Mouse (Mus musculus): ENCODE measurements around the gene Ddias. TPM values are rescaled to one million over a fixed set of nuclear protein-coding genes. Genes with fewer than 3 reads are reported as not detected.

The Ddias gene
- total and polyA plus RNA-seq, 2 experiments from 2014 or later = 3.2 to 4.2 TPM

DNA sequence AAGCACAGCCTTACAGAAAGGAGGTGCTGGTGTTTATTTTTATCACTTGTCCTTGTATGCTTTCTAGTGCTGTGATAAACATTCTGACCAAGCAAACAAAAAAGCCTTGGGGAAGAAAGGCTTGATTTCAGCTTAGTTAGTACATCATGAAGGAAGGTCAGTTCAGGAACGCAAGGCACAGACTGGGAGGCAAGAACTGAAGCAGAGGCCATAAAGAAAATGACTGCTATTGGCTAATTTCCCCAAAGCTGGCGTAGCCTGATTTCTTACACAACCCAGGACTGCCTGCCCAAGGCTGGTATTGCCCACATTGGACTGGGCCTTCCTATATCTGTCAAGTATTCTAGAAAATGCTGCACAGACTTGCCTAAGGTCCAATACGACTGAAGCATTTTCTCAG, 25.8 kb downstream of the Ddias start:
- no peak for ATAC-seq

DNA sequence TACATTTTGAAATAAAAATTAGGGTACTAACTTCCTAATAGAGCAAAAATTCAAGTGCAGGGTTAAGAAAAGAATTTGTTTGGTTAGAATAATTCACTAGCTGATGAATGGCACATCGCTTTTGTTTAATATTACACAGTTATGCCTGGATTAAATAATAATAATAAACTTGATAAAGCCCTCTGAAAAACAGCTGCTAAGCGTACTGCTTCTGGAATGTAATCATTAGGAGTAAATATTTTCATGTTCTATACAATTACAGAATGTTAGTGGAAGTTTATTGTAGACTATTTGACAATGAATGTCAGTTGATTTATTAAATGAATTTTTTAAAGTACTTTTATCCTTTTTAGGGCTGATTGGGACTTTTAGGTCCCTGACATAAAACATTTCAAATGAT, 31.8 kb downstream of the Ddias start:
- 82% methylated on average over 2 of the region's 2 CpGs for WGBS
- Histone ChIP-seq H3K36me3 (ENCODE audit: insufficient read depth) (peaks cover under 1% of the 10 kb centered on the region; the same call in 1 of the 2 replicates), H3K4me3 (ENCODE audit: low read depth, low read length) (no peak overlapping the region), H3K4me1 (ENCODE audit: insufficient read depth) (no peaks in the 10 kb centered on the region), H3K9ac (no peak overlapping the region), H3K9me3 (ENCODE audit: low read length) (no peaks in the 10 kb centered on the region), H3K27me3 (ENCODE audit: insufficient read depth, low read length) (no peaks in the 10 kb centered on the region), H3K4me2 (ENCODE audit: low read depth) (no peak overlapping the region), H3K27ac (ENCODE audit: low read depth, low read length) (no peak overlapping the region)
- ATAC-seq = no peak
- no peak for TF ChIP-seq CTCF (IDR thresholded peaks at IDR 0.05; ENCODE audit: low read depth)
- no peak for DNase-seq

More for the DNA sequence above, 25.8 kb downstream of the Ddias start:
- TF ChIP-seq CTCF (IDR thresholded peaks at IDR 0.05; ENCODE audit: low read depth) = no peak
- Histone ChIP-seq H3K27me3 (ENCODE audit: insufficient read depth, low read length) (no peaks in the 10 kb centered on the region), H3K4me2 (ENCODE audit: low read depth) (no peak overlapping the region), H3K9me3 (ENCODE audit: low read length) (no peaks in the 10 kb centered on the region), H3K4me1 (ENCODE audit: insufficient read depth) (no peaks in the 10 kb centered on the region), H3K9ac (no peak overlapping the region), H3K27ac (ENCODE audit: low read depth, low read length) (no peak overlapping the region), H3K4me3 (ENCODE audit: low read depth, low read length) (no peak overlapping the region), H3K36me3 (ENCODE audit: insufficient read depth) (no peaks in the 10 kb centered on the region)
- no peak for DNase-seq
- 88% methylated on average over 3 of the region's 3 CpGs for WGBS

DNA sequence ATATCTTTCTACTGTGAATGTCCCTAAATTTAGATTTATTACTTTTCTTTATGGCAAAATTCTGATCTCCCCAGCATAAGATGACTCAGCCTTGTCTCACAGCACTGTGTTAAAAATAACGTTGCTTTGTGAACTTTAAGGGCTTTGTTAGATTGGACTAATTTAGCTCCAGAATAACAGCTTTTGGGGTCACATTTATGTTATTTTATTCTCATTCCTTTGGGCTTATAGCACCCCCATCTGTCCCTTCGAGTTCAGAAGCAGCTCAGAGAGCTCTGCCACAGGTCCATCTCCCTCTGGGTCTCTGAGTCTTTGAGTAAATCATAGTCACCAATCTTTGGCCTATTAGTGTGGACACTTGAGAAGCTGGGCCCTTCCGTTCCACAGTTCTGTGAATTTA, 36.1 kb downstream of the Ddias start:
- WGBS = 65% methylated on average over 3 of the region's 3 CpGs
- no peaks in the 10 kb centered on the region for H3K27me3 ChIP-seq (ENCODE audit: insufficient read depth, low read length)

DNA sequence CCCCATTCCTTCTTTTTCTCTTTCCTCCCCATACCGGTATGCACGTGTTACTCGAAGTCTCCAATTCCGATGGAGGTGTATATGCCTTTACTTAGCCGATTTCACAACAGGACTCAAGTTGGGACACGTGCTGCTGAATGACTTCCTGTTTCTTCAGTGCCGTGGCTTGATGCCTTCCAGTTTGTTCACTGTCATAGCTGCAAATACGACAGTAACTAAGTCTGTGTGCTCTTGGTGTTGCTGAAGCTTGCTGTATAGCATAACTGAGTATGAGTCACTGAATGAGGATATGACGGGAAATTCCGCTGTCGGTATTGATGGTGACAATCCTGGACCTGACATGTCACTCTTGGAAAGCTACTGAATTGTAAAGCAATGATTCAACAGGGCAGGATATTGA, 36.8 kb downstream of the Ddias start:
- H3K36me3 ChIP-seq (ENCODE audit: insufficient read depth) = peaks cover 13% of the 10 kb centered on the region
- TF ChIP-seq CTCF (IDR thresholded peaks at IDR 0.05; ENCODE audit: low read depth) = no peak
- no peak overlapping the region for H3K4me3 ChIP-seq (ENCODE audit: low read depth, low read length)
- ATAC-seq (no peak), DNase-seq (no peak)
- H3K4me2 ChIP-seq (ENCODE audit: low read depth) = no peak overlapping the region
- no peaks in the 10 kb centered on the region for H3K27me3 ChIP-seq (ENCODE audit: insufficient read depth, low read length)
- whole genome bisulfite sequencing = 89% methylated on average over 11 of the region's 11 CpGs
- H3K27ac ChIP-seq (ENCODE audit: low read depth, low read length) = no peak overlapping the region
- H3K9me3 ChIP-seq (ENCODE audit: low read length) = no peaks in the 10 kb centered on the region
- H3K9ac ChIP-seq = no peak overlapping the region
- no peaks in the 10 kb centered on the region for H3K4me1 ChIP-seq (ENCODE audit: insufficient read depth)

More for the DNA sequence above, 36.1 kb downstream of the Ddias start:
- TF ChIP-seq CTCF (IDR thresholded peaks at IDR 0.05; ENCODE audit: low read depth) = 0 out of 2 replicates have a peak, but pooled peaks have one; percentile 4
- H3K36me3 ChIP-seq (ENCODE audit: insufficient read depth) = peaks cover 9% of the 10 kb centered on the region
- no peak overlapping the region for H3K27ac ChIP-seq (ENCODE audit: low read depth, low read length)
- H3K4me3 ChIP-seq (ENCODE audit: low read depth, low read length) = no peak overlapping the region
- ATAC-seq (no peak), DNase-seq (no peak)
- H3K4me2 ChIP-seq (ENCODE audit: low read depth) = no peak overlapping the region
- no peaks in the 10 kb centered on the region for H3K9me3 ChIP-seq (ENCODE audit: low read length)
- H3K4me1 ChIP-seq (ENCODE audit: insufficient read depth) = no peaks in the 10 kb centered on the region
- H3K9ac ChIP-seq = no peak overlapping the region

DNA sequence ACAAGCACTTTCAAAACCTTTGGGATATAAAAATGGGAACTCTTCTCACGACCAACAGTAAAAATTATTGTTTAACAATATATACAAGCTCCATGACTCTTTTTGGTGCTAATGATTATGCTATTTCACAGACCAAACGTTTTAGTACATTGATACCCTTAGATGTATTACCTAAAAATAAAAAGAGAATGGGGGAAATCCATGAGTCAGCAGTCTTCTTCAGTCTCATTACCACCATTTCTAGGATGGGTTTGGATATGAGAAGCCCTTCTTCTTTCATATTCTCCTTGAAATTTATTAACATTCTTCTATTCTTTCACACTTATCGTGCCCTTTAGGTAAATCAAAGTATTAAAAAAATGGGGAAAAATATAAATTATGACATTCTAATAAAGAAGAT, 37.6 kb downstream of the Ddias start:
- no peak for DNase-seq
- no peak for ATAC-seq

DNA sequence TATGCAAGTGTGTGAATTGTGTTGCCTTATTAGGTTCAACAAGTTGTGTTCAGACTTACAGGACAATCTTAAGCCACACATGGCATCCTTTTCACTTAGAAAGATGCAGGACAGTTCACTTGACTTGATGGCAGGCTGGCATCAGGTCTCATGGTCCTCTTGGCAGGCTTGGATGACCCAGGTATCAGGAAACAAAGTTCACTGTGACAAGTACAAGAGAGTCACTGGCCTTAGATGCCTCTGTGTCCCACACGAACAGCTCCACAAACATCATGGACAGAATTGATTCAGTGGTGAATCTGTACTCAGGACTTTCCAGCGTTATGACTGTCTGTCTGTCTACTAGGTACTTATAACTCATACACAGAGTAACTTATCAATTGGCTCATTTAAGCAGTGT, 39.7 kb downstream of the Ddias start:
- Histone ChIP-seq H3K9ac (no peak overlapping the region), H3K27ac (ENCODE audit: low read depth, low read length) (no peak overlapping the region), H3K36me3 (ENCODE audit: insufficient read depth) (peaks cover 13% of the 10 kb centered on the region), H3K4me1 (ENCODE audit: insufficient read depth) (no peaks in the 10 kb centered on the region), H3K27me3 (ENCODE audit: insufficient read depth, low read length) (no peaks in the 10 kb centered on the region), H3K4me2 (ENCODE audit: low read depth) (no peak overlapping the region), H3K4me3 (ENCODE audit: low read depth, low read length) (no peak overlapping the region), H3K9me3 (ENCODE audit: low read length) (no peaks in the 10 kb centered on the region)
- no peak for DNase-seq
- no peak for TF ChIP-seq CTCF (IDR thresholded peaks at IDR 0.05; ENCODE audit: low read depth)
- no peak for ATAC-seq
- WGBS = 89% methylated on average over 2 of the region's 2 CpGs

More for the DNA sequence above, 37.6 kb downstream of the Ddias start:
- no peak overlapping the region for H3K4me3 ChIP-seq (ENCODE audit: low read depth, low read length)
- no peaks in the 10 kb centered on the region for H3K9me3 ChIP-seq (ENCODE audit: low read length)
- H3K27ac ChIP-seq (ENCODE audit: low read depth, low read length) = no peak overlapping the region
- H3K36me3 ChIP-seq (ENCODE audit: insufficient read depth) = peaks cover 13% of the 10 kb centered on the region
- no peak overlapping the region for H3K4me2 ChIP-seq (ENCODE audit: low read depth)
- H3K4me1 ChIP-seq (ENCODE audit: insufficient read depth) = no peaks in the 10 kb centered on the region
- H3K9ac ChIP-seq = no peak overlapping the region
- no peaks in the 10 kb centered on the region for H3K27me3 ChIP-seq (ENCODE audit: insufficient read depth, low read length)
- 84% methylated on average over 3 of the region's 3 CpGs for WGBS
- TF ChIP-seq CTCF (IDR thresholded peaks at IDR 0.05; ENCODE audit: low read depth) = no peak

DNA sequence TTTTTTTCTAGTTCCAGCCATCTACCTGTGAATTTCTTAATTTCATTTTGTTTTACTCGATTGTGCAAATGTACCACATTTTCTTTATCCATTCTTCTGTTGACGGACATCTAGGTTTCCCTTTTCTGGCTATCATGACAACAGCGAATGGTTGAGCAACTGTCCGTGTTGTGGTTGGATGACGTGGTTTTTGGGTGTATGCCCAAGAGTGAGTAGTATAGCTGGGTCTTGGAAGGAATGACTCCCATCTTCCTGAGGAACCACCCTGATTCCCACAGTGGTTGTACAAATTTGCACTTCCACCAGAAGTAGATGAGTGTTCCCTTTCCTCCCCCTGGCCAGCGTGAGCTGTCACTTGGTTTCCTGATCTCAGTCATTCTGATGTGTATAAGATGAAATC, 41.7 kb downstream of the Ddias start:
- no peak for TF ChIP-seq CTCF (IDR thresholded peaks at IDR 0.05; ENCODE audit: low read depth)

More for the DNA sequence above, 41.7 kb downstream of the Ddias start:
- Histone ChIP-seq H3K4me3 (ENCODE audit: low read depth, low read length) (no peak overlapping the region), H3K27me3 (ENCODE audit: insufficient read depth, low read length) (no peaks in the 10 kb centered on the region), H3K36me3 (ENCODE audit: insufficient read depth) (peaks cover 13% of the 10 kb centered on the region), H3K9ac (no peak overlapping the region), H3K4me1 (ENCODE audit: insufficient read depth) (no peaks in the 10 kb centered on the region), H3K4me2 (ENCODE audit: low read depth) (no peak overlapping the region), H3K27ac (ENCODE audit: low read depth, low read length) (no peak overlapping the region), H3K9me3 (ENCODE audit: low read length) (no peaks in the 10 kb centered on the region)
- ATAC-seq = no peak
- 92% methylated on average over 6 of the region's 6 CpGs for WGBS
- DNase-seq = no peak

Measured in forebrain, postnatal 0 days (tissue).